Mouse (Mus musculus) liver, embryonic 14.5 days (tissue): ENCODE data around the gene Dguok. TPM values are rescaled to one million over a fixed set of nuclear protein-coding genes. Genes with fewer than 3 reads are reported as not detected.

Experiments
- ATAC-seq: fragments of 200-750 bp; cut with Nextera tagmentation; 2 replicates; pipeline ENCODE4 v1.8.0; 2017; ENCODE audit warnings: moderate number of reproducible peaks, mild to moderate bottlenecking, moderate library complexity; ENCODE audit not compliant: insufficient read depth
- DNase-seq, 3 experiments: peaks; one replicate each; pipeline ENCODE4 v3.0.0-alpha.2; 2012 to 2013; ENCODE audit warnings: low read depth in 3 of 3, low spot score in 3 of 3
- H3K27ac ChIP-seq: fragments of 300-500 bp; sonication (generic); 2 replicates; pipeline ENCODE4 v1.5.1; 2014; ENCODE audit warnings: moderate library complexity, mild to moderate bottlenecking, control low read depth, inconsistent platforms
- H3K27me3 ChIP-seq: fragments of 300-500 bp; sonication (generic); 2 replicates; pipeline ENCODE4 v1.6.1; 2014; ENCODE audit warnings: mild to moderate bottlenecking, low read length, moderate library complexity; ENCODE audit not compliant: control insufficient read depth, insufficient read depth
- H3K36me3 ChIP-seq: fragments of 300-500 bp; sonication (generic); replicated peaks from 2 replicates; pipeline ENCODE4 v1.6.1; 2014; ENCODE audit warnings: low read depth; ENCODE audit not compliant: control insufficient read depth, insufficient read depth
- H3K4me1 ChIP-seq, 2 experiments: fragments of 200-500 bp in 1 of 2; fragments of 300-500 bp in 1 of 2; sonication (generic) in 1 of 2; replicated peaks; 2 replicates each; pipeline ENCODE4 v1.6.1; 2012 to 2014; ENCODE audit warnings: antibody characterized with exemption in 1 of 2, inconsistent platforms in 1 of 2, low read length in 1 of 2; ENCODE audit not compliant: control insufficient read depth in 2 of 2, insufficient read depth in 2 of 2
- H3K4me2 ChIP-seq: fragments of 300-500 bp; sonication (generic); 2 replicates; pipeline ENCODE4 v1.6.1; 2014; ENCODE audit warnings: low read depth, mild to moderate bottlenecking, control low read depth, moderate library complexity
- H3K4me3 ChIP-seq, 2 experiments: fragments of 200-500 bp in 1 of 2; fragments of 300-500 bp in 1 of 2; sonication (generic) in 1 of 2; 2 replicates each; pipeline ENCODE4 v1.5.1; 2012 to 2014; ENCODE audit warnings: low read depth in 2 of 2, low read length in 2 of 2, mild to moderate bottlenecking in 2 of 2, control low read depth in 1 of 2, inconsistent platforms in 1 of 2, moderate library complexity in 1 of 2; ENCODE audit not compliant: insufficient read depth in 1 of 2
- H3K9ac ChIP-seq: fragments of 300-500 bp; sonication (generic); replicated peaks from 2 replicates; pipeline ENCODE4 v1.6.1; 2014; ENCODE audit warnings: mild to moderate bottlenecking, control low read depth, moderate library complexity
- H3K9me3 ChIP-seq: fragments of 300-500 bp; sonication (generic); 2 replicates; pipeline ENCODE4 v1.6.1; 2016; ENCODE audit warnings: low read length, mixed read lengths; ENCODE audit not compliant: control insufficient read depth
- CTCF ChIP-seq: IDR thresholded peaks from 2 replicates; pipeline ENCODE4 v1.5.1; 2016; ENCODE audit warnings: antibody characterized with exemption, low read depth, control low read depth
- EP300 ChIP-seq: IDR thresholded peaks from 2 replicates; pipeline ENCODE4 v1.6.1; 2016; ENCODE audit warnings: antibody characterized with exemption, low read depth
- WGBS: fragments of 180-500 bp; shearing (Covaris S2); extraction: QIAGEN DNeasy Blood & Tissue Kit; methylation state at CpG from one replicate; pipeline ENCODE4 v1.1.7; 2014; ENCODE audit not compliant: insufficient replicate concordance; 5-methylcytosine and 5-hydroxymethylcytosine counted together
- polyA plus RNA-seq, 2 experiments: library from polyadenylated mRNA; depleted of rRNA in 1 of 2; stranded (reverse) in 1 of 2; unstranded in 1 of 2; fragments of >200 nt; fragmentation: Nextera tagmentation in 1 of 2; extraction: Ambion mirVana in 1 of 2; gene quantifications; 2 replicates each; pipeline versions ENCODE4 v1.2.1 to v1.2.3; 2012 to 2014

Gene Dguok
- polyA plus RNA-seq, 2 experiments: 16.8 to 21.6 TPM

GRCm38 (mm10) chr6:83496009-83496752, 10.6 kb downstream of the Dguok start:
- DNase-seq: no peak

GRCm38 (mm10) chr6:83490622-83491021, 16.1 kb downstream of the Dguok start:
- no peak overlapping the region for H3K27ac ChIP-seq
- no peak for TF ChIP-seq CTCF
- TF ChIP-seq EP300: no peak
- H3K27me3 ChIP-seq: no peaks in the 10 kb centered on the region
- 23% methylated on average over 4 of the region's 4 CpGs for WGBS
- H3K36me3 ChIP-seq: peaks cover 6% of the 10 kb centered on the region
- ATAC-seq (no peak), DNase-seq (no peak)
- H3K4me3 ChIP-seq: no peak overlapping the region
- H3K4me2 ChIP-seq: no peak overlapping the region
- no peaks in the 10 kb centered on the region for H3K9me3 ChIP-seq
- no peaks in the 10 kb centered on the region for H3K4me1 ChIP-seq
- no peak overlapping the region for H3K9ac ChIP-seq

More at GRCm38 (mm10) chr6:83496009-83496752, 10.6 kb downstream of the Dguok start:
- ATAC-seq: no peak
- Histone ChIP-seq H3K9me3 (peaks cover 2% of the 10 kb centered on the region; the same call in 1 of the 2 replicates), H3K4me3 (no peak overlapping the region), H3K27ac (no peak overlapping the region), H3K27me3 (no peaks in the 10 kb centered on the region), H3K4me2 (no peak overlapping the region), H3K4me1 (0 out of 4 replicates have a peak, but pooled peaks cover 0 to 3% of the 10 kb centered on the region in 2 experiments), H3K36me3 (no peaks in the 10 kb centered on the region), H3K9ac (no peak overlapping the region)
- TF ChIP-seq EP300: no peak
- 79% methylated on average over 9 of the region's 9 CpGs for WGBS

- no peaks in the 10 kb centered on the region for H3K9me3 ChIP-seq
- no peak overlapping the region for H3K27ac ChIP-seq
- DNase-seq (no peak), ATAC-seq (no peak)
- 74% methylated on average over 5 of the region's 5 CpGs for WGBS
- no peaks in the 10 kb centered on the region for H3K4me1 ChIP-seq
- peaks cover 6% of the 10 kb centered on the region for H3K36me3 ChIP-seq
- H3K9ac ChIP-seq: no peak overlapping the region
- H3K4me3 ChIP-seq: no peak overlapping the region
- H3K27me3 ChIP-seq: no peaks in the 10 kb centered on the region
- no peak for TF ChIP-seq CTCF
- no peak for TF ChIP-seq EP300
- no peak overlapping the region for H3K4me2 ChIP-seq
These were observed 18.6 kb downstream of the Dguok start for GRCm38 (mm10) chr6:83488200-83488599.

GRCm38 (mm10) chr6:83487298-83487697, 19.5 kb downstream of the Dguok start:
- H3K27ac ChIP-seq: no peak overlapping the region
- no peak overlapping the region for H3K9ac ChIP-seq
- no peak overlapping the region for H3K4me3 ChIP-seq
- no peaks in the 10 kb centered on the region for H3K27me3 ChIP-seq
- H3K4me2 ChIP-seq: no peak overlapping the region
- TF ChIP-seq EP300: no peak
- no peak for TF ChIP-seq CTCF
- no peak for DNase-seq
- H3K9me3 ChIP-seq: no peaks in the 10 kb centered on the region
- H3K36me3 ChIP-seq: peaks cover 6% of the 10 kb centered on the region
- WGBS: 78% methylated on average over 4 of the region's 4 CpGs
- no peak for ATAC-seq
- peaks cover 0 to 6% of the 10 kb centered on the region in 2 experiments; a peak in 2 of 4 replicates for H3K4me1 ChIP-seq

GRCm38 (mm10) chr6:83485854-83486253, 20.9 kb downstream of the Dguok start:
- H3K4me1 ChIP-seq: peaks cover 0 to 9% of the 10 kb centered on the region in 2 experiments; a peak in 2 of 4 replicates
- H3K36me3 ChIP-seq: peaks cover 6% of the 10 kb centered on the region
- ATAC-seq: no peak
- H3K4me2 ChIP-seq: no peak overlapping the region
- TF ChIP-seq EP300: no peak
- no peak for TF ChIP-seq CTCF
- no peaks in the 10 kb centered on the region for H3K27me3 ChIP-seq
- no peak for DNase-seq
- H3K9me3 ChIP-seq: no peaks in the 10 kb centered on the region
- WGBS: 69% methylated on average over 4 of the region's 4 CpGs
- no peak overlapping the region for H3K4me3 ChIP-seq
- H3K27ac ChIP-seq: no peak overlapping the region
- H3K9ac ChIP-seq: no peak overlapping the region
